Mouse (Mus musculus) G1E (cell line): Measurements from ENCODE around the gene Tfpi.

Experiments used
- CTCF ChIP-seq: IDR thresholded peaks from 2 replicates; pipeline ENCODE4 v1.5.1; 2012; ENCODE audit warnings: low read depth, low read length, inconsistent platforms, mixed read lengths
- GATA1 ChIP-seq: IDR thresholded peaks from 2 replicates; pipeline ENCODE4 v1.6.1; 2012; ENCODE audit warnings: borderline replicate concordance, low read length, inconsistent platforms, mixed read lengths
- GATA2 ChIP-seq: IDR thresholded peaks from 2 replicates; pipeline ENCODE4 v1.6.1; 2012; ENCODE audit warnings: low read depth, low read length, inconsistent platforms, borderline replicate concordance
- POLR2AphosphoS5 ChIP-seq: IDR thresholded peaks from 2 replicates; pipeline ENCODE4 v1.6.1; 2012; ENCODE audit warnings: low read depth, low read length, inconsistent platforms; ENCODE audit not compliant: insufficient replicate concordance

- peak; percentile 53 for TF ChIP-seq CTCF
- TF ChIP-seq GATA1 = no peak
- no peak for TF ChIP-seq POLR2AphosphoS5
- TF ChIP-seq GATA2 = no peak
These were observed 21.3 kb downstream of the Tfpi start for GRCm38 (mm10) chr2:84455236-84455799.
